Comparison of ENCODE assay signal across 8 mouse cellular contexts in genomic region chr10:21998503-21999180, GRCm38 (mm10).
DNase-seq lines count a peak whose midpoint lies in the region; ATAC-seq and TF ChIP-seq lines count a peak whose summit lies in the region.

No protein-coding gene starts in this region.

- no peak overlapping the region for H3K9ac ChIP-seq in embryonic facial prominence, embryonic 15.5 days
- peak overlapping the region; percentile 28; the same call in 1 of the 2 replicates for H3K9ac ChIP-seq in limb, embryonic 14.5 days (ENCODE audit: low read depth, low read length, severe bottlenecking)

- H3K36me3 ChIP-seq in heart, embryonic 10.5 days: peaks cover 30% of the 10 kb centered on the region
- peaks cover 13% of the 10 kb centered on the region; the same call in 1 of the 2 replicates for H3K36me3 ChIP-seq in embryonic facial prominence, embryonic 15.5 days
- H3K36me3 ChIP-seq in limb, embryonic 14.5 days (ENCODE audit: control insufficient read depth, insufficient read depth, low read length): peaks cover 39% of the 10 kb centered on the region

- peak overlapping the region; percentile 74 for H3K4me2 ChIP-seq in embryonic facial prominence, embryonic 15.5 days (replicated peaks)
- peak overlapping the region; percentile 57 for H3K4me2 ChIP-seq in limb, embryonic 14.5 days (replicated peaks; ENCODE audit: low read depth, low read length, severe bottlenecking)

- H3K27me3 ChIP-seq in heart, embryonic 10.5 days (ENCODE audit: insufficient read depth, poor library complexity, severe bottlenecking): no peaks in the 10 kb centered on the region
- H3K27me3 ChIP-seq in embryonic facial prominence, embryonic 15.5 days: no peaks in the 10 kb centered on the region
- no peaks in the 10 kb centered on the region for H3K27me3 ChIP-seq in limb, embryonic 14.5 days (ENCODE audit: control insufficient read depth, insufficient read depth, low read length)

- TF ChIP-seq POLR2A in limb, embryonic 14.5 days (IDR thresholded peaks at IDR 0.05; ENCODE audit: borderline replicate concordance, extremely low read depth, insufficient read depth, insufficient read length): no peak

- 0 out of 2 replicates have a peak overlapping the region, but pooled peaks have one; percentile 8 for H3K4me3 ChIP-seq in heart, embryonic 10.5 days
- H3K4me3 ChIP-seq in embryonic facial prominence, embryonic 15.5 days (replicated peaks): peak overlapping the region; percentile 25
- H3K4me3 ChIP-seq in limb, embryonic 14.5 days (replicated peaks; ENCODE audit: low read length): peak overlapping the region; percentile 17; the same call in 1 of the 2 replicates

- no peak for DNase-seq in heart, embryonic 10.5 days (ENCODE audit: low spot score)
- DNase-seq in heart, postnatal 4 days: no peak
- DNase-seq in 3134 (ENCODE audit: extremely low read depth, insufficient read length, low spot score): peak; percentile 70
- no peak for DNase-seq in limb, embryonic 14.5 days (ENCODE audit: low spot score)
- no peak for DNase-seq in frontal cortex, postnatal 25 days (ENCODE audit: low spot score in 2 of 2)
- DNase-seq in urinary bladder, postnatal 14 days (ENCODE audit: low spot score): no peak

- no peak for ATAC-seq in embryonic facial prominence, embryonic 15.5 days (ENCODE audit: insufficient number of reproducible peaks, low FRiP score, low TSS enrichment, low read depth)
- ATAC-seq in limb, embryonic 14.5 days (ENCODE audit: low FRiP score, low read depth): no peak
- ATAC-seq in erythroid progenitor cell, adult 5-6 weeks (replicated peaks; ENCODE audit: low FRiP score, poor library complexity, severe bottlenecking): no peak

- WGBS in heart, embryonic 10.5 days: 77% methylated on average over 28 of the region's 28 CpGs
- WGBS in embryonic facial prominence, embryonic 15.5 days: 80% methylated on average over 28 of the region's 28 CpGs
- WGBS in limb, embryonic 14.5 days: 83% methylated on average over 28 of the region's 28 CpGs

- H3K27ac ChIP-seq in heart, embryonic 10.5 days: no peak overlapping the region
- H3K27ac ChIP-seq in embryonic facial prominence, embryonic 15.5 days (replicated peaks): no peak overlapping the region
- no peak overlapping the region for H3K27ac ChIP-seq in limb, embryonic 14.5 days (replicated peaks; ENCODE audit: low read depth, low read length)

- H3K4me1 ChIP-seq in heart, embryonic 10.5 days: peaks cover 7% of the 10 kb centered on the region; the same call in 1 of the 2 replicates
- H3K4me1 ChIP-seq in embryonic facial prominence, embryonic 15.5 days: peaks cover 26% of the 10 kb centered on the region
- H3K4me1 ChIP-seq in limb, embryonic 14.5 days (ENCODE audit: control insufficient read depth, insufficient read depth, low read length): peaks cover 9% of the 10 kb centered on the region; the same call in 1 of the 2 replicates

- H3K9me3 ChIP-seq in heart, embryonic 10.5 days: no peaks in the 10 kb centered on the region
- no peaks in the 10 kb centered on the region for H3K9me3 ChIP-seq in embryonic facial prominence, embryonic 15.5 days (replicated peaks)
- no peaks in the 10 kb centered on the region for H3K9me3 ChIP-seq in limb, embryonic 14.5 days (ENCODE audit: control insufficient read depth, low read length)
